Mouse (Mus musculus): ENCODE measurements around the gene Gm21970. TPM values are rescaled to one million over a fixed set of nuclear protein-coding genes. Genes with fewer than 3 reads are reported as not detected.

Gm21970 gene
- polyA plus RNA-seq, 1 experiment = not detected

- Histone ChIP-seq H3K36me3 (ENCODE audit: control insufficient read depth, insufficient read depth, low read length, poor library complexity, severe bottlenecking) (no peaks in the 10 kb centered on the region), H3K9me3 (replicated peaks; ENCODE audit: control insufficient read depth, insufficient read depth, low read length, poor library complexity, severe bottlenecking) (no peaks in the 10 kb centered on the region), H3K9ac (ENCODE audit: low read depth, poor library complexity, severe bottlenecking) (no peak overlapping the region), H3K4me3 (ENCODE audit: low read depth, low read length) (no peak overlapping the region), H3K27me3 (ENCODE audit: control insufficient read depth, insufficient read depth, low read length, poor library complexity, severe bottlenecking) (no peaks in the 10 kb centered on the region), H3K27ac (ENCODE audit: insufficient read depth, low read length) (no peak overlapping the region), H3K4me1 (ENCODE audit: control insufficient read depth, insufficient read depth, low read length) (no peaks in the 10 kb centered on the region)
- TF ChIP-seq POLR2A (IDR thresholded peaks at IDR 0.05; ENCODE audit: insufficient read depth, low read length) = no peak
- TF ChIP-seq EP300 (IDR thresholded peaks at IDR 0.05; ENCODE audit: insufficient read depth, low read depth, low read length) = no peak
- no peak for TF ChIP-seq CTCF (IDR thresholded peaks at IDR 0.05; ENCODE audit: low read depth, low read length)
Measured at GRCm38 (mm10) chr16:91461773-91462181, 70.3 kb downstream of the Gm21970 start.

- Histone ChIP-seq H3K27me3 (ENCODE audit: control insufficient read depth, insufficient read depth, low read length, poor library complexity, severe bottlenecking) (no peaks in the 10 kb centered on the region), H3K36me3 (ENCODE audit: control insufficient read depth, insufficient read depth, low read length, poor library complexity, severe bottlenecking) (no peaks in the 10 kb centered on the region), H3K9ac (ENCODE audit: low read depth, poor library complexity, severe bottlenecking) (no peak overlapping the region), H3K4me1 (ENCODE audit: control insufficient read depth, insufficient read depth, low read length) (no peaks in the 10 kb centered on the region), H3K9me3 (replicated peaks; ENCODE audit: control insufficient read depth, insufficient read depth, low read length, poor library complexity, severe bottlenecking) (no peaks in the 10 kb centered on the region), H3K27ac (ENCODE audit: insufficient read depth, low read length) (no peak overlapping the region), H3K4me3 (ENCODE audit: low read depth, low read length) (no peak overlapping the region)
- TF ChIP-seq POLR2A (IDR thresholded peaks at IDR 0.05; ENCODE audit: insufficient read depth, low read length) (no peak), CTCF (IDR thresholded peaks at IDR 0.05; ENCODE audit: low read depth, low read length) (no peak), EP300 (IDR thresholded peaks at IDR 0.05; ENCODE audit: insufficient read depth, low read depth, low read length) (no peak)
Measured at GRCm38 (mm10) chr16:91462644-91463043, 71.1 kb downstream of the Gm21970 start.

- H3K27ac ChIP-seq (ENCODE audit: insufficient read depth, low read length) = no peak overlapping the region
- H3K9me3 ChIP-seq (replicated peaks; ENCODE audit: control insufficient read depth, insufficient read depth, low read length, poor library complexity, severe bottlenecking) = peaks cover 3% of the 10 kb centered on the region
- H3K4me3 ChIP-seq (ENCODE audit: low read depth, low read length) = no peak overlapping the region
- H3K36me3 ChIP-seq (ENCODE audit: control insufficient read depth, insufficient read depth, low read length, poor library complexity, severe bottlenecking) = no peaks in the 10 kb centered on the region
- H3K9ac ChIP-seq (ENCODE audit: low read depth, poor library complexity, severe bottlenecking) = no peak overlapping the region
- H3K27me3 ChIP-seq (ENCODE audit: control insufficient read depth, insufficient read depth, low read length, poor library complexity, severe bottlenecking) = no peaks in the 10 kb centered on the region
- H3K4me1 ChIP-seq (ENCODE audit: control insufficient read depth, insufficient read depth, low read length) = no peaks in the 10 kb centered on the region
- TF ChIP-seq EP300 (IDR thresholded peaks at IDR 0.05; ENCODE audit: insufficient read depth, low read depth, low read length) = no peak
- TF ChIP-seq POLR2A (IDR thresholded peaks at IDR 0.05; ENCODE audit: insufficient read depth, low read length) = no peak
- no peak for TF ChIP-seq CTCF (IDR thresholded peaks at IDR 0.05; ENCODE audit: low read depth, low read length)
Measured at GRCm38 (mm10) chr16:91463400-91463799, 71.9 kb downstream of the Gm21970 start.

- Histone ChIP-seq H3K36me3 (ENCODE audit: control insufficient read depth, insufficient read depth, low read length, poor library complexity, severe bottlenecking) (no peaks in the 10 kb centered on the region), H3K9me3 (replicated peaks; ENCODE audit: control insufficient read depth, insufficient read depth, low read length, poor library complexity, severe bottlenecking) (peaks cover 6% of the 10 kb centered on the region), H3K27me3 (ENCODE audit: control insufficient read depth, insufficient read depth, low read length, poor library complexity, severe bottlenecking) (no peaks in the 10 kb centered on the region), H3K9ac (ENCODE audit: low read depth, poor library complexity, severe bottlenecking) (peak overlapping the region; percentile 81), H3K27ac (ENCODE audit: insufficient read depth, low read length) (no peak overlapping the region), H3K4me3 (ENCODE audit: low read depth, low read length) (peak overlapping the region; percentile 92), H3K4me1 (ENCODE audit: control insufficient read depth, insufficient read depth, low read length) (no peaks in the 10 kb centered on the region)
- TF ChIP-seq CTCF (IDR thresholded peaks at IDR 0.05; ENCODE audit: low read depth, low read length) = no peak
Measured at GRCm38 (mm10) chr16:91463836-91464400, 72.4 kb downstream of the Gm21970 start.

- no peaks in the 10 kb centered on the region for H3K27me3 ChIP-seq (ENCODE audit: control insufficient read depth, insufficient read depth, low read length, poor library complexity, severe bottlenecking)
- H3K27ac ChIP-seq (ENCODE audit: insufficient read depth, low read length) = no peak overlapping the region
Measured at GRCm38 (mm10) chr16:91464594-91465504, 73.3 kb downstream of the Gm21970 start.

More at GRCm38 (mm10) chr16:91464594-91465504, 73.3 kb downstream of the Gm21970 start:
- no peaks in the 10 kb centered on the region for H3K36me3 ChIP-seq (ENCODE audit: control insufficient read depth, insufficient read depth, low read length, poor library complexity, severe bottlenecking)
- peak overlapping the region; percentile 92 for H3K4me3 ChIP-seq (ENCODE audit: low read depth, low read length)
- peak overlapping the region; percentile 81 for H3K9ac ChIP-seq (ENCODE audit: low read depth, poor library complexity, severe bottlenecking)
- peaks cover 6% of the 10 kb centered on the region for H3K9me3 ChIP-seq (replicated peaks; ENCODE audit: control insufficient read depth, insufficient read depth, low read length, poor library complexity, severe bottlenecking)
- TF ChIP-seq POLR2A (IDR thresholded peaks at IDR 0.05; ENCODE audit: insufficient read depth, low read length) (peak; percentile 37), CTCF (IDR thresholded peaks at IDR 0.05; ENCODE audit: low read depth, low read length) (no peak)
- no peaks in the 10 kb centered on the region for H3K4me1 ChIP-seq (ENCODE audit: control insufficient read depth, insufficient read depth, low read length)

Measured in ES-Bruce4 (cell line).